In genomic region chr8:61309530-61310402, GRCm38 (mm10) we compare ENCODE assay signal across 8 mouse cellular contexts.
DNase-seq lines count a peak whose midpoint lies in the region; ATAC-seq and TF ChIP-seq lines count a peak whose summit lies in the region.

No protein-coding gene starts in this region.

- no peaks in the 10 kb centered on the region for H3K36me3 ChIP-seq in kidney, postnatal 0 days (ENCODE audit: insufficient read depth, low read length)
- no peaks in the 10 kb centered on the region for H3K36me3 ChIP-seq in kidney, embryonic 14.5 days (ENCODE audit: control insufficient read depth, insufficient read depth, low read length)
- no peaks in the 10 kb centered on the region for H3K36me3 ChIP-seq in forebrain, embryonic 13.5 days (ENCODE audit: poor library complexity, severe bottlenecking)

- H3K9me3 ChIP-seq in kidney, postnatal 0 days (replicated peaks; ENCODE audit: low read length), result no peaks in the 10 kb centered on the region
- H3K9me3 ChIP-seq in kidney, embryonic 14.5 days (ENCODE audit: control insufficient read depth, low read length), result no peaks in the 10 kb centered on the region; the same call in 1 of the 2 replicates
- no peaks in the 10 kb centered on the region for H3K9me3 ChIP-seq in forebrain, embryonic 13.5 days (replicated peaks)

- 0 out of 2 replicates have a peak overlapping the region, but pooled peaks have one; percentile 18 for H3K9ac ChIP-seq in kidney, postnatal 0 days (ENCODE audit: low read depth, low read length)
- no peak overlapping the region for H3K9ac ChIP-seq in kidney, embryonic 14.5 days (ENCODE audit: low read depth, low read length)
- H3K9ac ChIP-seq in forebrain, embryonic 13.5 days, result 0 out of 2 replicates have a peak overlapping the region, but pooled peaks have one; percentile 43

- peak; percentile 80 for DNase-seq in kidney, postnatal 0 days (ENCODE audit: low spot score)
- DNase-seq in R1 (ENCODE audit: low read depth, low spot score), result peak; percentile 62
- peak; percentile 46 for DNase-seq in mesoderm, embryonic 11.5 days (ENCODE audit: low read depth, low spot score)
- no peak for DNase-seq in right cerebral cortex, postnatal 4 days
- DNase-seq in cerebellum, adult 11-12 months, result no peak

- peak overlapping the region; percentile 0; the same call in 1 of the 2 replicates for H3K4me2 ChIP-seq in kidney, postnatal 0 days (ENCODE audit: low read length)
- H3K4me2 ChIP-seq in kidney, embryonic 14.5 days (replicated peaks; ENCODE audit: low read depth, low read length), result no peak overlapping the region
- peak overlapping the region; percentile 43 for H3K4me2 ChIP-seq in forebrain, embryonic 13.5 days

- ATAC-seq in kidney, postnatal 0 days (replicated peaks; ENCODE audit: low FRiP score, low read depth), result no peak
- no peak for ATAC-seq in kidney, embryonic 14.5 days (ENCODE audit: low FRiP score, low TSS enrichment)
- ATAC-seq in forebrain, embryonic 13.5 days, result peak; percentile 88
- ATAC-seq in erythroid progenitor cell, adult 5-6 weeks (replicated peaks; ENCODE audit: low FRiP score, poor library complexity, severe bottlenecking), result no peak

- H3K4me1 ChIP-seq in kidney, postnatal 0 days (replicated peaks; ENCODE audit: insufficient read depth, low read length), result peaks cover 20% of the 10 kb centered on the region
- H3K4me1 ChIP-seq in kidney, embryonic 14.5 days (ENCODE audit: control insufficient read depth, insufficient read depth, low read length), result peaks cover 25% of the 10 kb centered on the region
- H3K4me1 ChIP-seq in forebrain, embryonic 13.5 days, result peaks cover 64% of the 10 kb centered on the region

- TF ChIP-seq CTCF in kidney, postnatal 0 days (IDR thresholded peaks at IDR 0.05; ENCODE audit: low read depth), result no peak

- WGBS in kidney, postnatal 0 days, result 44% methylated on average over 20 of the region's 20 CpGs
- WGBS in kidney, embryonic 14.5 days, result 36% methylated on average over 20 of the region's 20 CpGs
- WGBS in forebrain, embryonic 13.5 days, result 5% methylated on average over 20 of the region's 20 CpGs

- no peak overlapping the region for H3K4me3 ChIP-seq in kidney, postnatal 0 days (replicated peaks; ENCODE audit: low read depth, low read length)
- no peak overlapping the region for H3K4me3 ChIP-seq in kidney, embryonic 14.5 days (ENCODE audit: low read length)
- H3K4me3 ChIP-seq in forebrain, embryonic 13.5 days, result peak overlapping the region; percentile 19

- H3K27me3 ChIP-seq in kidney, postnatal 0 days (ENCODE audit: insufficient read depth, low read length), result no peaks in the 10 kb centered on the region
- H3K27me3 ChIP-seq in kidney, embryonic 14.5 days (ENCODE audit: control insufficient read depth, insufficient read depth, low read length), result no peaks in the 10 kb centered on the region
- H3K27me3 ChIP-seq in forebrain, embryonic 13.5 days, result no peaks in the 10 kb centered on the region

- H3K27ac ChIP-seq in kidney, postnatal 0 days, result peak overlapping the region; percentile 68
- no peak overlapping the region for H3K27ac ChIP-seq in kidney, embryonic 14.5 days (ENCODE audit: low read depth, low read length)
- peak overlapping the region; percentile 78 for H3K27ac ChIP-seq in forebrain, embryonic 13.5 days

Comparison
In these comparisons a context has a peak if more than half of its experiments do, and no peak if none do; other contexts are left out.
1. DNase-seq: peak in kidney, postnatal 0 days (single experiment), R1 (single experiment) and mesoderm, embryonic 11.5 days (single experiment); none in right cerebral cortex, postnatal 4 days (single experiment) and cerebellum, adult 11-12 months (single experiment).